Mouse (Mus musculus): ENCODE measurements around the gene Ccl11. TPM values are rescaled to one million over a fixed set of nuclear protein-coding genes. Genes with fewer than 3 reads are reported as not detected.

Gene Ccl11
- total and polyA plus RNA-seq, 3 experiments, result 1.7 to 5.9 (median 3.6) TPM

GRCm38 (mm10) chr11:82101529-82101928 lies 43.9 kb downstream of the Ccl11 start, which contains the start of gene Ccl12:
TSS of gene Ccl12 (plus strand) at chr11:82101845.
- no peaks in the 10 kb centered on the region for H3K36me3 ChIP-seq (ENCODE audit: control insufficient read depth, insufficient read depth, low read length)
- H3K79me2 ChIP-seq (replicated peaks; ENCODE audit: control insufficient read depth, insufficient read depth, low read length), result no peaks in the 10 kb centered on the region
- no peaks in the 10 kb centered on the region for H3K4me1 ChIP-seq (ENCODE audit: control insufficient read depth, insufficient read depth, low read length)
- WGBS, result 32% methylated on average over 2 of the region's 2 CpGs
- no peak for DNase-seq
- H3K27ac ChIP-seq, result no peak within 1 kb of the TSS
- H3K27me3 ChIP-seq (ENCODE audit: control insufficient read depth, insufficient read depth, low read length), result no peaks in the 10 kb centered on the region
- no peak within 1 kb of the TSS for H3K4me3 ChIP-seq
- no peak within 1 kb of the TSS for H3K9ac ChIP-seq (ENCODE audit: low read depth, low read length)
- TF ChIP-seq CTCF (IDR thresholded peaks at IDR 0.05), result no peak
- intact Hi-C loops (cut with DNase I), result no loop called here

- no peaks in the 10 kb centered on the region for H3K36me3 ChIP-seq (ENCODE audit: control insufficient read depth, insufficient read depth, low read length)
- no peak overlapping the region for H3K4me3 ChIP-seq
- H3K79me2 ChIP-seq (replicated peaks; ENCODE audit: control insufficient read depth, insufficient read depth, low read length), result no peaks in the 10 kb centered on the region
- H3K27ac ChIP-seq, result no peak overlapping the region
- TF ChIP-seq EP300 (IDR thresholded peaks at IDR 0.05; ENCODE audit: insufficient read depth, low read depth, low read length), result no peak
- no peak for TF ChIP-seq CTCF (IDR thresholded peaks at IDR 0.05)
- no peak for TF ChIP-seq POLR2A (IDR thresholded peaks at IDR 0.05; ENCODE audit: insufficient read depth, low read depth, low read length)
- no peak for DNase-seq
- intact Hi-C loops (cut with DNase I), result no loop called here
- H3K4me1 ChIP-seq (ENCODE audit: control insufficient read depth, insufficient read depth, low read length), result no peaks in the 10 kb centered on the region
- no peak overlapping the region for H3K9ac ChIP-seq (ENCODE audit: low read depth, low read length)
- no peaks in the 10 kb centered on the region for H3K27me3 ChIP-seq (ENCODE audit: control insufficient read depth, insufficient read depth, low read length)
Measured at GRCm38 (mm10) chr11:82109611-82110010, 52.0 kb downstream of the Ccl11 start.

- Histone ChIP-seq H3K27me3 (ENCODE audit: control insufficient read depth, insufficient read depth, low read length) (no peaks in the 10 kb centered on the region), H3K79me2 (replicated peaks; ENCODE audit: control insufficient read depth, insufficient read depth, low read length) (no peaks in the 10 kb centered on the region), H3K9ac (ENCODE audit: low read depth, low read length) (no peak overlapping the region), H3K4me1 (ENCODE audit: control insufficient read depth, insufficient read depth, low read length) (no peaks in the 10 kb centered on the region), H3K36me3 (ENCODE audit: control insufficient read depth, insufficient read depth, low read length) (no peaks in the 10 kb centered on the region), H3K4me3 (no peak overlapping the region), H3K27ac (no peak overlapping the region)
- no peak for DNase-seq
- 56% methylated on average over 6 of the region's 6 CpGs for WGBS
- TF ChIP-seq EP300 (IDR thresholded peaks at IDR 0.05; ENCODE audit: insufficient read depth, low read depth, low read length), result no peak
- no peak for TF ChIP-seq CTCF (IDR thresholded peaks at IDR 0.05)
- no peak for TF ChIP-seq POLR2A (IDR thresholded peaks at IDR 0.05; ENCODE audit: insufficient read depth, low read depth, low read length)
- intact Hi-C loops (cut with DNase I), result no loop called here
Measured at GRCm38 (mm10) chr11:82110372-82111248, 53.0 kb downstream of the Ccl11 start.

Other genes starting within 250 kb of the Ccl11 start
- gene 5530401A14Rik, start 197.2 kb upstream of the Ccl11 start, total RNA-seq (2021), result under 1 TPM; 0.08 to 0.11 TPM
- not detected in 2 replicates for gene 5530401A14Rik, start 197.2 kb upstream of the Ccl11 start, polyA plus RNA-seq (2012; rRNA removed)
- gene Asic2, start 89.4 kb upstream of the Ccl11 start, total RNA-seq (2021), result not detected
- 0.06 TPM in 1 of 2 replicates, not detected in the other for gene Asic2, start 89.4 kb upstream of the Ccl11 start, polyA plus RNA-seq (2012; rRNA removed)
- 1 to 10 TPM; 1.1 to 1.6 TPM for gene Ccl2, start 22.3 kb upstream of the Ccl11 start, total RNA-seq (2021)
- gene Ccl2, start 22.3 kb upstream of the Ccl11 start, polyA plus RNA-seq (2012; rRNA removed), result 4.6 and 5.5 TPM in 2 replicates
- gene Gm17268, start 19.3 kb upstream of the Ccl11 start, total RNA-seq (2021), result not detected
- gene Gm17268, start 19.3 kb upstream of the Ccl11 start, polyA plus RNA-seq (2012; rRNA removed), result not detected in 2 replicates
- 1 to 10 TPM in 1 of 2 experiments, under 1 TPM in 1; 0.68 to 1.7 TPM for gene Ccl7, start 12.1 kb upstream of the Ccl11 start, total RNA-seq (2021)
- gene Ccl7, start 12.1 kb upstream of the Ccl11 start, polyA plus RNA-seq (2012; rRNA removed), result 1.1 and 1.4 TPM in 2 replicates
- 1 to 10 TPM in 1 of 2 experiments, not detected in 1; 1.9 TPM for gene Ccl12, start 44.0 kb downstream of the Ccl11 start, total RNA-seq (2021)
- gene Ccl12, start 44.0 kb downstream of the Ccl11 start, polyA plus RNA-seq (2012; rRNA removed), result 1.7 and 1.8 TPM in 2 replicates
- 1 to 10 TPM in 1 of 2 experiments, under 1 TPM in 1; 0.82 to 1.3 TPM for gene Ccl8, start 57.4 kb downstream of the Ccl11 start, total RNA-seq (2021)
- gene Ccl8, start 57.4 kb downstream of the Ccl11 start, polyA plus RNA-seq (2012; rRNA removed), result 1.6 and 1.9 TPM in 2 replicates
- gene Ccl1, start 247.9 kb downstream of the Ccl11 start, total RNA-seq (2021), result not detected
- gene Ccl1, start 247.9 kb downstream of the Ccl11 start, polyA plus RNA-seq (2012; rRNA removed), result not detected in 2 replicates